10 mouse cellular contexts compared by ENCODE assay signal in the genomic region with DNA sequence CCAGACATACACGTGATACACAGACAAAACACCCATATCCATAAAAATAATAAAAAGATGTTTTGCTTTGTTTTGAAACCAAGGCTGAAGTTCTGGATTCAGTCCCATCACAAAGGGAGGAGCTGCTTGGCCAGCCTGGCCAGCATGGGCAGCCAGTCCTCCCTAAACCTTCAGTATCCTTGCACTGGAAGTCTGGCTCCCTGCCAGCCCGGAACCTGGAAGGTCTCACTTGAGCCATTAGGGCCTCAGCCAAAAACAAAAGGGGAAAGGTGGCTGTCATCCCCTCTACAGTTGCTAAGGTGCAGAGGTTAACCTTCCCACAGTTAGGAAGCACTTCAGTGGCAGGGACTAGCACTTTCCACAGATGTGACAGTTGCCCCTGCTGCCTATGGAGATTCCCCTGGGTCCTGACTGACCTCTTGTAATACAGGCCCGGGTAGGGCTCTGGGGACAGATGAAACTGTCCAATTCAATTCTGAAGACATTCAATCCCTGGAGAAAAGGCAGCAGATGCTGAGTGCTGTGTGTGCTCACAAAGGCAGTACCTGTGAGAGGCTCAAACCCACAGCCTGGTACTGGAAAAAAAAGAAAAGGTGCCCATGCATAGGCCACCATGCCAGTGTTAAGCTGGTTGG.
A peak's percentile ranks its signal among the peaks of the same experiment; 100 is the strongest.
DNase-seq lines count a peak whose midpoint lies in the region; ATAC-seq lines count a peak whose summit lies in the region.
"Had no signal": no experiment of that assay in that cellular context is flagged by ENCODE, and none has a peak within 500 bp of the region (broad histone marks: within the 10 kb centered on the region; RNA-seq: fewer than 3 reads in every experiment).

No protein-coding gene starts in this region.

- H3K4me2 ChIP-seq in kidney, embryonic 14.5 days (replicated peaks; ENCODE audit: low read depth, low read length) = no peak overlapping the region
- H3K4me2 ChIP-seq: embryonic facial prominence, embryonic 12.5 days; liver, embryonic 15.5 days had no signal

- H3K27me3 ChIP-seq in kidney, embryonic 14.5 days (ENCODE audit: control insufficient read depth, insufficient read depth, low read length) = no peaks in the 10 kb centered on the region
- H3K27me3 ChIP-seq: embryonic facial prominence, embryonic 12.5 days; liver, embryonic 15.5 days had no signal

- H3K9me3 ChIP-seq in kidney, embryonic 14.5 days (ENCODE audit: control insufficient read depth, low read length) = no peaks in the 10 kb centered on the region
- H3K9me3 ChIP-seq: embryonic facial prominence, embryonic 12.5 days; liver, embryonic 15.5 days had no signal

- H3K4me1 ChIP-seq in kidney, embryonic 14.5 days (ENCODE audit: control insufficient read depth, insufficient read depth, low read length) = no peaks in the 10 kb centered on the region
- H3K4me1 ChIP-seq: liver, embryonic 15.5 days had no signal

- no peak for ATAC-seq in kidney, embryonic 14.5 days (ENCODE audit: low FRiP score, low TSS enrichment)
- ATAC-seq: hindbrain, postnatal 0 days had no signal

- no peak overlapping the region for H3K9ac ChIP-seq in kidney, embryonic 14.5 days (ENCODE audit: low read depth, low read length)
- H3K9ac ChIP-seq: embryonic facial prominence, embryonic 12.5 days; liver, embryonic 15.5 days had no signal

- peak; percentile 41 for DNase-seq in kidney, adult 11 months
- peak; percentile 55 for DNase-seq in adipocyte (ENCODE audit: low spot score)
- peak; percentile 55 for DNase-seq in adrenal gland, postnatal 25 days
- peak; percentile 50 for DNase-seq in kidney, postnatal 14 days
- no peak for DNase-seq in retina, postnatal 1 day
- no peak for DNase-seq in layer of hippocampus, adult 11-12 months (ENCODE audit: low spot score)

- no peaks in the 10 kb centered on the region for H3K36me3 ChIP-seq in kidney, embryonic 14.5 days (ENCODE audit: control insufficient read depth, insufficient read depth, low read length)
- H3K36me3 ChIP-seq: embryonic facial prominence, embryonic 12.5 days; liver, embryonic 15.5 days had no signal

- no peak overlapping the region for H3K27ac ChIP-seq in kidney, embryonic 14.5 days (ENCODE audit: low read depth, low read length)
- H3K27ac ChIP-seq: embryonic facial prominence, embryonic 12.5 days; hindbrain, postnatal 0 days; liver, embryonic 15.5 days had no signal

- WGBS in kidney, embryonic 14.5 days = 65% methylated on average over 3 of the region's 3 CpGs

- H3K4me3 ChIP-seq in kidney, embryonic 14.5 days (ENCODE audit: low read length) = no peak overlapping the region
- H3K4me3 ChIP-seq: embryonic facial prominence, embryonic 12.5 days; liver, embryonic 15.5 days had no signal

Comparison
In these comparisons a context has a peak if more than half of its experiments do, and no peak if none do; other contexts are left out.
1. DNase-seq: peak in kidney, adult 11 months (single experiment), adipocyte (single experiment), adrenal gland, postnatal 25 days (single experiment) and kidney, postnatal 14 days (single experiment); none in retina, postnatal 1 day (single experiment) and layer of hippocampus, adult 11-12 months (single experiment).